Mouse (Mus musculus) heart, embryonic 12.5 days (tissue): ENCODE data around the gene Eif3d. TPM values are rescaled to one million over a fixed set of nuclear protein-coding genes. Genes with fewer than 3 reads are reported as not detected.

Experiments used
- ATAC-seq: fragments of 200-750 bp; cut with Nextera tagmentation; 2 replicates; pipeline ENCODE4 v1.8.0; 2017; ENCODE audit warnings: moderate TSS enrichment, moderate library complexity; ENCODE audit not compliant: insufficient number of reproducible peaks, low FRiP score
- H3K27ac ChIP-seq: fragments of 300-500 bp; sonication (generic); 2 replicates; pipeline ENCODE4 v1.5.1; 2016; ENCODE audit warnings: mild to moderate bottlenecking, moderate library complexity; ENCODE audit not compliant: poor library complexity, severe bottlenecking
- H3K27me3 ChIP-seq: fragments of 300-500 bp; sonication (generic); replicated peaks from 2 replicates; pipeline ENCODE4 v1.6.1; 2016; ENCODE audit warnings: mild to moderate bottlenecking, moderate library complexity
- H3K36me3 ChIP-seq: fragments of 300-500 bp; sonication (generic); 2 replicates; pipeline ENCODE4 v1.6.1; 2016; ENCODE audit warnings: mild to moderate bottlenecking, moderate library complexity
- H3K4me1 ChIP-seq: fragments of 300-500 bp; sonication (generic); replicated peaks from 2 replicates; pipeline ENCODE4 v1.6.1; 2016; ENCODE audit warnings: mild to moderate bottlenecking
- H3K4me2 ChIP-seq: fragments of 300-500 bp; sonication (generic); 2 replicates; pipeline ENCODE4 v1.6.1; 2016; ENCODE audit warnings: mild to moderate bottlenecking, moderate library complexity
- H3K4me3 ChIP-seq: fragments of 300-500 bp; sonication (generic); 2 replicates; pipeline ENCODE4 v1.5.1; 2016; ENCODE audit warnings: mild to moderate bottlenecking
- H3K9ac ChIP-seq: fragments of 300-500 bp; sonication (generic); 2 replicates; pipeline ENCODE4 v1.6.1; 2016; ENCODE audit warnings: mild to moderate bottlenecking, moderate library complexity
- H3K9me3 ChIP-seq: fragments of 300-500 bp; sonication (generic); replicated peaks from 2 replicates; pipeline ENCODE4 v1.6.1; 2016; ENCODE audit warnings: mild to moderate bottlenecking, moderate library complexity
- WGBS: fragments of 180-500 bp; shearing (Covaris S2); methylation state at CpG from one replicate; pipeline ENCODE4 v1.1.7; 2016; 5-methylcytosine and 5-hydroxymethylcytosine counted together
- polyA plus RNA-seq: library from polyadenylated mRNA; unstranded; fragments of >200 nt; fragmentation: Nextera tagmentation; extraction: Ambion mirVana; gene quantifications from 2 replicates; pipeline ENCODE4 v1.2.1, GENCODE M21; 2016

The Eif3d gene
- polyA plus RNA-seq, 1 experiment from 2014 or later: 157 TPM

- Histone ChIP-seq H3K9ac (no peak overlapping the region), H3K4me1 (peaks cover 11% of the 10 kb centered on the region), H3K4me2 (no peak overlapping the region), H3K27ac (no peak overlapping the region), H3K9me3 (no peaks in the 10 kb centered on the region), H3K27me3 (no peaks in the 10 kb centered on the region; the same call in 1 of the 2 replicates), H3K4me3 (no peak overlapping the region), H3K36me3 (no peaks in the 10 kb centered on the region)
- ATAC-seq: no peak
- 59% methylated on average over 6 of the region's 6 CpGs for WGBS
These were observed 3.7 kb upstream of the Eif3d start for GRCm38 (mm10) chr15:77974165-77974841.

GRCm38 (mm10) chr15:77969940-77970469 is 608 bp downstream of the Eif3d start:
- 1% methylated on average over 15 of the region's 15 CpGs for WGBS
- ATAC-seq: peak; percentile 15; the same call in 1 of the 2 replicates
- Histone ChIP-seq H3K9ac (peak overlapping the region; percentile 100), H3K4me1 (peaks cover 17% of the 10 kb centered on the region), H3K9me3 (no peaks in the 10 kb centered on the region), H3K4me3 (peak overlapping the region; percentile 98), H3K36me3 (peaks cover 36% of the 10 kb centered on the region), H3K27ac (peak overlapping the region; percentile 99), H3K27me3 (no peaks in the 10 kb centered on the region; the same call in 1 of the 2 replicates), H3K4me2 (peak overlapping the region; percentile 94)

- Histone ChIP-seq H3K9me3 (no peaks in the 10 kb centered on the region), H3K27me3 (no peaks in the 10 kb centered on the region), H3K9ac (no peak overlapping the region), H3K36me3 (peaks cover 85% of the 10 kb centered on the region), H3K27ac (no peak overlapping the region), H3K4me2 (no peak overlapping the region), H3K4me3 (no peak overlapping the region), H3K4me1 (peaks cover 12% of the 10 kb centered on the region)
- no peak for ATAC-seq
- 80% methylated on average over 9 of the region's 9 CpGs for WGBS
These were observed 5.5 kb downstream of the Eif3d start for GRCm38 (mm10) chr15:77965117-77965528.

- Histone ChIP-seq H3K27me3 (no peaks in the 10 kb centered on the region), H3K9me3 (no peaks in the 10 kb centered on the region), H3K9ac (no peak overlapping the region), H3K4me1 (no peaks in the 10 kb centered on the region), H3K27ac (no peak overlapping the region), H3K36me3 (peaks cover 93% of the 10 kb centered on the region), H3K4me2 (no peak overlapping the region), H3K4me3 (no peak overlapping the region)
- WGBS: 87% methylated on average over 5 of the region's 5 CpGs
- no peak for ATAC-seq
These were observed 8.2 kb downstream of the Eif3d start for GRCm38 (mm10) chr15:77962447-77962846.

- H3K9ac ChIP-seq: no peak overlapping the region
- H3K27ac ChIP-seq: no peak overlapping the region
- H3K27me3 ChIP-seq: peaks cover 9% of the 10 kb centered on the region
- no peak overlapping the region for H3K4me3 ChIP-seq
- 89% methylated on average over 6 of the region's 6 CpGs for WGBS
- no peak for ATAC-seq
- H3K9me3 ChIP-seq: no peaks in the 10 kb centered on the region
- peaks cover 16% of the 10 kb centered on the region for H3K4me1 ChIP-seq
- no peak overlapping the region for H3K4me2 ChIP-seq
- H3K36me3 ChIP-seq: peaks cover 76% of the 10 kb centered on the region
These were observed 9.9 kb downstream of the Eif3d start for GRCm38 (mm10) chr15:77960693-77961092.

GRCm38 (mm10) chr15:77958071-77958470 is 12.5 kb downstream of the Eif3d start:
- Histone ChIP-seq H3K27me3 (peaks cover 33% of the 10 kb centered on the region), H3K27ac (no peak overlapping the region), H3K9me3 (no peaks in the 10 kb centered on the region), H3K36me3 (peaks cover 49% of the 10 kb centered on the region), H3K4me3 (no peak overlapping the region), H3K4me2 (no peak overlapping the region), H3K4me1 (peaks cover 19% of the 10 kb centered on the region), H3K9ac (no peak overlapping the region)
- no peak for ATAC-seq
- WGBS: 52% methylated on average over 3 of the region's 3 CpGs

GRCm38 (mm10) chr15:77957625-77958024 is 13.0 kb downstream of the Eif3d start:
- peaks cover 34% of the 10 kb centered on the region for H3K27me3 ChIP-seq
- H3K4me1 ChIP-seq: peaks cover 19% of the 10 kb centered on the region
- WGBS: 35% methylated on average over 5 of the region's 5 CpGs
- no peak overlapping the region for H3K9ac ChIP-seq
- peaks cover 45% of the 10 kb centered on the region for H3K36me3 ChIP-seq
- H3K4me2 ChIP-seq: no peak overlapping the region
- ATAC-seq: no peak
- no peak overlapping the region for H3K27ac ChIP-seq
- H3K4me3 ChIP-seq: no peak overlapping the region
- H3K9me3 ChIP-seq: no peaks in the 10 kb centered on the region

GRCm38 (mm10) chr15:77956404-77956901 is 14.2 kb downstream of the Eif3d start, which contains the start of gene Foxred2:
Gene Foxred2 (minus strand): TSS chr15:77956722.
- H3K27ac ChIP-seq: no peak within 1 kb of the TSS
- ATAC-seq: peak; percentile 84
- under 1% methylated on average over 39 of the region's 39 CpGs for WGBS

GRCm38 (mm10) chr15:77955440-77956403 is 14.9 kb downstream of the Eif3d start:
- H3K4me2 ChIP-seq: peak overlapping the region; percentile 74
- peaks cover 34% of the 10 kb centered on the region for H3K27me3 ChIP-seq
- peak overlapping the region; percentile 49 for H3K9ac ChIP-seq
- 9% methylated on average over 52 of the region's 52 CpGs for WGBS
- peak overlapping the region; percentile 50 for H3K4me3 ChIP-seq
- ATAC-seq: no peak
- H3K27ac ChIP-seq: no peak overlapping the region
- peaks cover 26% of the 10 kb centered on the region for H3K36me3 ChIP-seq
- H3K9me3 ChIP-seq: no peaks in the 10 kb centered on the region
- H3K4me1 ChIP-seq: peaks cover 19% of the 10 kb centered on the region

More at GRCm38 (mm10) chr15:77956404-77956901, 14.2 kb downstream of the Eif3d start, which contains the start of gene Foxred2:
- Histone ChIP-seq H3K4me3 (peak within 1 kb of the TSS; percentile 50), H3K9me3 (no peaks in the 10 kb centered on the region), H3K4me2 (peak within 1 kb of the TSS; percentile 74), H3K4me1 (peaks cover 19% of the 10 kb centered on the region), H3K36me3 (peaks cover 33% of the 10 kb centered on the region), H3K9ac (peak within 1 kb of the TSS; percentile 49), H3K27me3 (peaks cover 34% of the 10 kb centered on the region)

GRCm38 (mm10) chr15:77954362-77954761 is 16.3 kb downstream of the Eif3d start:
- Histone ChIP-seq H3K9ac (no peak overlapping the region), H3K4me3 (no peak overlapping the region), H3K27me3 (peaks cover 34% of the 10 kb centered on the region), H3K27ac (no peak overlapping the region), H3K9me3 (no peaks in the 10 kb centered on the region), H3K4me2 (no peak overlapping the region), H3K36me3 (peaks cover 12% of the 10 kb centered on the region), H3K4me1 (peaks cover 19% of the 10 kb centered on the region)
- 76% methylated on average over 2 of the region's 2 CpGs for WGBS
- no peak for ATAC-seq

- peaks cover 19% of the 10 kb centered on the region for H3K4me1 ChIP-seq
- H3K4me2 ChIP-seq: no peak overlapping the region
- no peak for ATAC-seq
- 84% methylated on average over 3 of the region's 3 CpGs for WGBS
- H3K27ac ChIP-seq: no peak overlapping the region
- H3K27me3 ChIP-seq: peaks cover 34% of the 10 kb centered on the region
- H3K4me3 ChIP-seq: no peak overlapping the region
- H3K9ac ChIP-seq: no peak overlapping the region
- no peaks in the 10 kb centered on the region for H3K9me3 ChIP-seq
- H3K36me3 ChIP-seq: no peaks in the 10 kb centered on the region
These were observed 17.7 kb downstream of the Eif3d start for GRCm38 (mm10) chr15:77952921-77953320.
